Mouse (Mus musculus) monocyte, adult 2 months (primary cell): ENCODE measurements around the gene Aldh3a2.
A peak's percentile ranks its signal among the peaks of the same experiment; 100 is the strongest.
"Not testable (repeated sequence)": the region's sequence is repeated elsewhere in the genome, so short reads cannot be mapped to it uniquely, and the experiment has no call there.

ENCODE experiments used
- DNase-seq, 2 experiments: peaks; one replicate each; pipeline ENCODE4 v3.0.0; 2022; ENCODE audit warnings: low spot score in 2 of 2, low read depth in 1 of 2

Aldh3a2 gene

DNA sequence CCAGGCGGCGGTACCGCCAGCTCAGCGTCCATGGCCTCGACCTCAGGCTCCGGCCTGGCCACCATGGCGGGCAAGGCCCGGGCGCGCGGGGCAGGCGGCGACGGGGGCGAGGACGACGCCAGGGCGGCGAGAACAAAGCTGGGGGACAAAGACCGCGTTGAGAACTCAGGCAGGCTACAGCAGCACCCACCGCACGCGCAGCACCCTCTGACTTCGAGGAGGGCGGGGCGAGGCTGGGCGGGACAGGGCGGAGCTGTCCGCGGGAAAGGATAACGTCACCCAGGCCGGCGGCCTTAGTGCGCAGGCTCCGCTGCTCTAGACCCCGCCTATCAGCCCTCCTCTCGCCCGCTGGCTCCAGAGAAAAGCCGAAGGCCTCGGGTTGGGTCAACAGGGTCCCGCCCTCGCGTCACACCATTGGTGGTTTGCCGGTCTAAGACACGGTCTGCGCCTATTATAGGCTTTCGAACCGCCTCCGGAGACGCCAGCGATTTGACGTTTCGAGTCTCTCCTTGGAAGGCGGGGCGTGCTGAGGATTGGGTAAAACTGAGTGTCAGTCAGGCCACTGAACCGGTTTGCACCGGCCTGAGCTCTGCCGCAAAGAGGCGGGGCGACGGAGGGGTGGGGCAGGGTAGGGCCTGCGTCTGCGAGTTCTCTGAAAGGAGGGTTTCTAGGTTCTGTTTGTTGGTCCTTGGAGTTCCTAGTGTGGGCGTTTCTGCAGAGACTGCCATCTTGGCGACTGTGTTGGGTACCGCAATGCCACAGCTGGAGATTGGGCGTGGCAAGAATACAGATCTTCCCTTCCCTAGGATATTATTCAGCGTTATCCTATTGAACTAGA, 92.2 kb downstream of the Aldh3a2 start, which contains the start of gene Usp22:
TSS of gene Usp22 (minus strand) at position 235 of the 838 bp plus-strand sequence.
- peak; percentile 99 to 100 for DNase-seq

DNA sequence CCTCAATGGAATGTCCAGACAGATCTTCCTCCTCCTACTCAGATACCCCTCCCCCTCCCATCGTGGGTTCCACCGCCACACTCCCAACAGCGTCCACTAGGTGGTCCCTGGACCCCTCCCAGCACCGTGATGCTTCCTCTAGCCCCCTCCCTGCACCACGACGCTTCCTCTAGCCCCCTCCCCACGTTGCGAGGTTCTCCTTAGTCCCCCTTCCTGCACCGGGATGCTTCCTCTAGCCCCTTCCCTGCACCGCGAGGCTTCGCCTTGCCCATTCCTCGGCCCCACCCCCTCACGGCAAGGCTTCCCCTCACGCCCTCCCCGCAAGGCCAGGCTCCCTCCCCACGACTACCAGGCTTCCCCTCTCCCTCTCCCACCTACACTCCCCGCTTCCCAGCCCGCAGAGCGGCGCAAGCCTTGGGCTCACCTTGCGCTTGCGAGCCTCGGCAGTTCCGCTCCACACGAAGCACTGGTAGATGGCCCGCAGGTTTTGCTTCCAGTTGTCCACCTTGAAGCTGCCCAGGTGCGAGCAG, 92.9 kb downstream of the Aldh3a2 start:
- DNase-seq: peak in 1 of 2 experiments; percentile 8

DNA sequence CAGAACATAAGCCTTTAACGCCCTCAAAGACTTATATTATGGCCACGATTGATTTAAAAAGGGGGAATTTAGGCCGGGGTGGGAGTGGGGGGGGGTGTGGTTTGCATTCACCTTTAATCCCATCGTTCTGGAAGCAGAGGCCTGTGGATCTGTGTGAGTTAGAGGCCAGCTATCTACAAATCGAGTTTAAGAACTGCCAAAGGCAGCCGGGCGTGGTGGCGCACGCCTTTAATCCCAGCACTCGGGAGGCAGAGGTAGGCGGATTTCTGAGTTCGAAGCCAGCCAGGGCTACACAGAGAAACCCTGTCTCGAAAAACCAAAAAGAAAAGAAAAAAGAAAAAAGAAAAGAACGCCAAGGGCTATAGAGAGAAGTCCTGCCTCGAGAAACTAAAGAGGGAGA, 93.8 kb downstream of the Aldh3a2 start:
- DNase-seq: not testable (repeated sequence)
